Comparison of ENCODE assay signal across 17 mouse cellular contexts in the genomic region with DNA sequence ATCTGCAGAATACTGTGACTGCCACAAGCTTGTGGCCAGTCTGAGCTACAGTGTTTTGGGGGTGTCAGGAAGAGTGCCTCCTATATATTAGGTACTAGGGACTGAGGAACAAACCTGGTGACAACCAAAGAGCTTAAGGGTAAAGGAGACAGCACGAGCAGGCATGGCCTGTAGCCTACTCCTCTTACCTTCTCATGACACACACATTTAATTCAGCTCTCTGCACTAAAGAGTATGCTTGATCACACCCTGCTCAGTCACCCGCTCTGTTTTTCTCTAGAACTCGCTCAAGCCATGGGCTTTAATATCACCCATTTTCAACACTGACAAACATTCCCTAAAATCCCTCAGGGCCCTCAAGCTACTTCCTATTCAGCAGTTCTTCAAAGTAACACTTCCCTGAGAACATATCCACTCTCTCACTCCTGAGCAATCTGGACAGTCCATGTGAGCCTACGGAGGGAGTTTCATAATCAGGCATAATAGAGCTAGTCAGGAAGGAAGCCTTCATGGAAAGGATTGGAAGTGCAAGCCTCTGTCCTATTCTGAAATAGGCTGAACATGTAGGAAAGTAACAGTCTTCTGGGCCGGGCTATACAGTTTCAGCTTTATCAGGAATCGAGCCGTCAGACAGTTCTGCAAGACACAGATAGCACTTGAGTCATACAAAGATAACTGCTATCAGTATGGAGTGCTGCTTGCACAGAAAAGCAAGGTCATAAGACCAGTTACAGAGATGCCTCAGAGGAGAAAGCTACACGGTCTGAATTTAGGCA.
DNase-seq lines count a peak whose midpoint lies in the region; ATAC-seq lines count a peak whose summit lies in the region.
"Had no signal": no experiment of that assay in that cellular context is flagged by ENCODE, and none has a peak within 500 bp of the region (broad histone marks: within the 10 kb centered on the region; RNA-seq: fewer than 3 reads in every experiment).

No protein-coding gene starts in this region.

- no peak overlapping the region for H3K4me3 ChIP-seq in heart, embryonic 11.5 days (ENCODE audit: low read depth, low read length)
- H3K4me3 ChIP-seq in forebrain, embryonic 11.5 days (ENCODE audit: low read depth, low read length) = no peak overlapping the region
- H3K4me3 ChIP-seq in midbrain, embryonic 10.5 days = no peak overlapping the region

- no peaks in the 10 kb centered on the region for H3K36me3 ChIP-seq in heart, embryonic 11.5 days (ENCODE audit: control insufficient read depth, insufficient read depth, low read length)
- no peaks in the 10 kb centered on the region for H3K36me3 ChIP-seq in forebrain, embryonic 11.5 days (ENCODE audit: control insufficient read depth, insufficient read depth, low read length)
- H3K36me3 ChIP-seq in midbrain, embryonic 10.5 days = 0 out of 2 replicates have a peak, but pooled peaks cover 1% of the 10 kb centered on the region

- H3K4me1 ChIP-seq in heart, embryonic 11.5 days (ENCODE audit: control insufficient read depth, insufficient read depth, low read length) = peaks cover 13% of the 10 kb centered on the region
- H3K4me1 ChIP-seq in forebrain, embryonic 11.5 days (replicated peaks; ENCODE audit: control insufficient read depth, insufficient read depth, low read length) = no peaks in the 10 kb centered on the region
- 0 out of 2 replicates have a peak, but pooled peaks cover 6% of the 10 kb centered on the region for H3K4me1 ChIP-seq in midbrain, embryonic 10.5 days

- H3K4me2 ChIP-seq in heart, embryonic 11.5 days = peak overlapping the region; percentile 18
- no peak overlapping the region for H3K4me2 ChIP-seq in forebrain, embryonic 11.5 days (ENCODE audit: low read depth, low read length, severe bottlenecking)

- intact Hi-C loops in heart, postnatal 25 days (cut with DNase I) = no loop called here

- ATAC-seq in heart, embryonic 11.5 days (replicated peaks; ENCODE audit: insufficient number of reproducible peaks, low FRiP score, low TSS enrichment) = peak; percentile 94
- peak; percentile 83 for ATAC-seq in erythroblast, adult 5-6 weeks (replicated peaks; ENCODE audit: low FRiP score, poor library complexity, severe bottlenecking)
- peak; percentile 30; the same call in 1 of the 2 replicates for ATAC-seq in megakaryocyte, adult 5-6 weeks (ENCODE audit: poor library complexity, severe bottlenecking)
- ATAC-seq in forebrain, embryonic 11.5 days (replicated peaks; ENCODE audit: low FRiP score) = no peak
- ATAC-seq: hindbrain, embryonic 16.5 days had no signal

- H3K9ac ChIP-seq in heart, embryonic 11.5 days (ENCODE audit: low read depth, low read length) = no peak overlapping the region
- H3K9ac ChIP-seq in forebrain, embryonic 11.5 days (ENCODE audit: low read length) = no peak overlapping the region

- H3K9me3 ChIP-seq in heart, embryonic 11.5 days (replicated peaks; ENCODE audit: control insufficient read depth, low read length) = no peaks in the 10 kb centered on the region
- H3K9me3 ChIP-seq in forebrain, embryonic 11.5 days (ENCODE audit: control insufficient read depth, low read length) = no peaks in the 10 kb centered on the region
- H3K9me3 ChIP-seq in midbrain, embryonic 10.5 days (replicated peaks) = no peaks in the 10 kb centered on the region

- DNase-seq in heart, postnatal 25 days (ENCODE audit: low spot score) = no peak
- DNase-seq in 416B (ENCODE audit: low read depth) = peak; percentile 79
- DNase-seq in forebrain, embryonic 11.5 days (ENCODE audit: low spot score) = no peak
- DNase-seq in cerebellum, postnatal 10 days = no peak
- DNase-seq in midbrain, embryonic 10.5 days (ENCODE audit: low spot score) = no peak
- DNase-seq: adrenal gland, adult 8-10 months; B cell, adult 2 months; cerebellum, postnatal 36 days; gastrocnemius, postnatal 25 days; kidney, postnatal 25 days; right cerebral cortex, postnatal 14 days; thymus, adult 2 months had no signal

- H3K27me3 ChIP-seq in heart, embryonic 11.5 days (ENCODE audit: control insufficient read depth, insufficient read depth, low read length) = 0 out of 2 replicates have a peak, but pooled peaks cover 5% of the 10 kb centered on the region
- H3K27me3 ChIP-seq in forebrain, embryonic 11.5 days (ENCODE audit: control insufficient read depth, insufficient read depth, low read length) = no peaks in the 10 kb centered on the region
- no peaks in the 10 kb centered on the region for H3K27me3 ChIP-seq in midbrain, embryonic 10.5 days (ENCODE audit: low read depth, poor library complexity, severe bottlenecking)

- peak overlapping the region; percentile 82 for H3K27ac ChIP-seq in heart, embryonic 11.5 days (ENCODE audit: low read depth, low read length)
- no peak overlapping the region; the same call in 1 of the 2 replicates for H3K27ac ChIP-seq in forebrain, embryonic 11.5 days (ENCODE audit: low read depth, low read length)
- H3K27ac ChIP-seq in midbrain, embryonic 10.5 days (replicated peaks) = no peak overlapping the region
- H3K27ac ChIP-seq: macrophage had no signal

- 24% methylated on average over 8 of the region's 8 CpGs for WGBS in heart, embryonic 11.5 days (ENCODE audit: insufficient replicate concordance)
- WGBS in forebrain, embryonic 11.5 days = 91% methylated on average over 8 of the region's 8 CpGs
- 89% methylated on average over 8 of the region's 8 CpGs for WGBS in midbrain, embryonic 10.5 days
